Mouse (Mus musculus) testis, adult 2 months (tissue): ENCODE data around the gene Spx. TPM values are rescaled to one million over a fixed set of nuclear protein-coding genes. Genes with fewer than 3 reads are reported as not detected.

ENCODE experiments used
- H3K27ac ChIP-seq: fragments of 200-500 bp; 2 replicates; pipeline ENCODE4 v1.5.1; 2012; ENCODE audit warnings: low read depth, low read length; ENCODE audit not compliant: control insufficient read depth, insufficient read depth
- H3K27me3 ChIP-seq: fragments of 200-500 bp; 2 replicates; pipeline ENCODE4 v1.6.1; 2012; ENCODE audit warnings: mild to moderate bottlenecking, low read length, moderate library complexity; ENCODE audit not compliant: control insufficient read depth, insufficient read depth
- H3K36me3 ChIP-seq: fragments of 200-500 bp; 2 replicates; pipeline ENCODE4 v1.6.1; 2012; ENCODE audit warnings: mild to moderate bottlenecking, low read length; ENCODE audit not compliant: control insufficient read depth, insufficient read depth
- H3K4me1 ChIP-seq: fragments of 200-500 bp; 2 replicates; pipeline ENCODE4 v1.6.1; 2012; ENCODE audit warnings: low read length; ENCODE audit not compliant: control insufficient read depth, insufficient read depth
- H3K4me3 ChIP-seq: fragments of 200-500 bp; 2 replicates; pipeline ENCODE4 v1.5.1; 2012; ENCODE audit warnings: low read depth, mild to moderate bottlenecking, low read length, moderate library complexity, mixed read lengths; ENCODE audit not compliant: control insufficient read depth
- CTCF ChIP-seq: fragments of 200-500 bp; IDR thresholded peaks from 2 replicates; pipeline ENCODE4 v1.5.1; 2012; ENCODE audit warnings: low read depth, mild to moderate bottlenecking, inconsistent platforms, low read length, moderate library complexity; ENCODE audit not compliant: control insufficient read depth, insufficient read depth, insufficient replicate concordance
- POLR2A ChIP-seq: fragments of 200-500 bp; IDR thresholded peaks from 2 replicates; pipeline ENCODE4 v1.6.1; 2012; ENCODE audit warnings: low read depth, mild to moderate bottlenecking, inconsistent platforms, low read length, moderate library complexity; ENCODE audit not compliant: control insufficient read depth
- polyA plus RNA-seq: library from polyadenylated mRNA; depleted of rRNA; stranded (reverse); fragments of >200 nt; gene quantifications from 2 replicates; pipeline ENCODE4 v1.2.3, GENCODE M21; 2012; rRNA removed

Gene Spx
- polyA plus RNA-seq, 1 experiment = 0.83 TPM

- TF ChIP-seq POLR2A (no peak), CTCF (no peak)
- Histone ChIP-seq H3K4me1 (no peaks in the 10 kb centered on the region), H3K27me3 (no peaks in the 10 kb centered on the region), H3K4me3 (no peak overlapping the region), H3K27ac (no peak overlapping the region), H3K36me3 (no peaks in the 10 kb centered on the region)
These were observed 40.1 kb downstream of the Spx start for GRCm38 (mm10) chr6:142453311-142453710.

GRCm38 (mm10) chr6:142455314-142455996 lies 42.2 kb downstream of the Spx start:
- Histone ChIP-seq H3K4me1 (no peaks in the 10 kb centered on the region), H3K36me3 (no peaks in the 10 kb centered on the region), H3K4me3 (no peak overlapping the region), H3K27me3 (no peaks in the 10 kb centered on the region), H3K27ac (no peak overlapping the region)
- TF ChIP-seq POLR2A (no peak), CTCF (no peak)

- H3K27me3 ChIP-seq = no peaks in the 10 kb centered on the region
- no peaks in the 10 kb centered on the region for H3K4me1 ChIP-seq
- H3K27ac ChIP-seq = no peak overlapping the region
- H3K36me3 ChIP-seq = no peaks in the 10 kb centered on the region
- TF ChIP-seq CTCF (no peak), POLR2A (no peak)
- H3K4me3 ChIP-seq = no peak overlapping the region
These were observed 44.8 kb downstream of the Spx start for GRCm38 (mm10) chr6:142458010-142458409.

- Histone ChIP-seq H3K27me3 (no peaks in the 10 kb centered on the region), H3K4me1 (no peaks in the 10 kb centered on the region), H3K27ac (no peak overlapping the region), H3K4me3 (no peak overlapping the region), H3K36me3 (no peaks in the 10 kb centered on the region)
- TF ChIP-seq CTCF (no peak), POLR2A (no peak)
These were observed 45.9 kb downstream of the Spx start for GRCm38 (mm10) chr6:142459017-142459678.

- H3K4me3 ChIP-seq = no peak overlapping the region
- H3K27me3 ChIP-seq = no peaks in the 10 kb centered on the region
- TF ChIP-seq POLR2A (no peak), CTCF (no peak)
These were observed 49.0 kb downstream of the Spx start for GRCm38 (mm10) chr6:142462194-142462593.

More at GRCm38 (mm10) chr6:142462194-142462593, 49.0 kb downstream of the Spx start:
- H3K27ac ChIP-seq = no peak overlapping the region
- no peaks in the 10 kb centered on the region for H3K4me1 ChIP-seq
- no peaks in the 10 kb centered on the region for H3K36me3 ChIP-seq

Other genes with a start within 250 kb of the Spx start
- gene Slco1a6, start 204.9 kb upstream of the Spx start, polyA plus RNA-seq = 0.12 and 0.44 TPM in 2 replicates
- 0.13 TPM in 1 of 2 replicates, not detected in the other for gene Iapp, start 115.0 kb upstream of the Spx start, polyA plus RNA-seq
- 0.41 and 0.52 TPM in 2 replicates for gene Slco1a5, start 90.5 kb upstream of the Spx start, polyA plus RNA-seq
- gene Pyroxd1, start 67.8 kb upstream of the Spx start, polyA plus RNA-seq = 5.8 and 6.3 TPM in 2 replicates
- 29.7 and 36.9 TPM in 2 replicates for gene Recql, start 26.4 kb upstream of the Spx start, polyA plus RNA-seq
- 4.9 and 5.4 TPM in 2 replicates for gene Golt1b, start 26.2 kb upstream of the Spx start, polyA plus RNA-seq
- 0.06 and 0.14 TPM in 2 replicates for gene Gys2, start 59.7 kb downstream of the Spx start, polyA plus RNA-seq
- 146 and 157 TPM in 2 replicates for gene Ldhb, start 94.5 kb downstream of the Spx start, polyA plus RNA-seq
- 0.52 and 1.4 TPM in 2 replicates for gene Kcnj8, start 158.2 kb downstream of the Spx start, polyA plus RNA-seq